Mouse (Mus musculus) frontal cortex, postnatal 14 days (tissue): ENCODE results near the gene Olfr522.
"Not testable (repeated sequence)": the region's sequence is repeated elsewhere in the genome, so short reads cannot be mapped to it uniquely, and the experiment has no call there.

Experiments used
- DNase-seq, 2 experiments: peaks; one replicate each; pipeline ENCODE4 v3.0.0; 2022; ENCODE audit warnings: low spot score in 2 of 2

The Olfr522 gene

DNA sequence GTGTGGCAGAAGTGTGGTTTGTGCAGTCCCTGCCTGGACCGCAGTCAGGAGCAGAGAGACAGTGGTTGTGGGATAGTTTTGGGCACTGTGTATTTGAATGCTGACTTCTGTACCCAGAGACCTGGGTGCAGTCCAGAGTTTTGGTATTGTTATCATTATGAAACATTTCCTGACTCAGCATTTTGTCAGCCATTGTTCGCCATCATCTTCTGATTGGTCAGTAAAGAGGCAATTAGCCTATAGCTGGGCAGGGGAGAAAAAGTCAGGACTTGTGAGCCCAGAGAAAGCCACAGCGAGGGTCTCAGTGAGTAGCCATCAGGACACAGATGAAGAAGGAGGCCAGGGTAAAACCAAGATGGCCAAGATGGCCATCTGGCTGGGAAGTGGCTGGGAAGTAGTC lies 4.2 kb downstream of the Olfr522 start:
- DNase-seq, result no peak

DNA sequence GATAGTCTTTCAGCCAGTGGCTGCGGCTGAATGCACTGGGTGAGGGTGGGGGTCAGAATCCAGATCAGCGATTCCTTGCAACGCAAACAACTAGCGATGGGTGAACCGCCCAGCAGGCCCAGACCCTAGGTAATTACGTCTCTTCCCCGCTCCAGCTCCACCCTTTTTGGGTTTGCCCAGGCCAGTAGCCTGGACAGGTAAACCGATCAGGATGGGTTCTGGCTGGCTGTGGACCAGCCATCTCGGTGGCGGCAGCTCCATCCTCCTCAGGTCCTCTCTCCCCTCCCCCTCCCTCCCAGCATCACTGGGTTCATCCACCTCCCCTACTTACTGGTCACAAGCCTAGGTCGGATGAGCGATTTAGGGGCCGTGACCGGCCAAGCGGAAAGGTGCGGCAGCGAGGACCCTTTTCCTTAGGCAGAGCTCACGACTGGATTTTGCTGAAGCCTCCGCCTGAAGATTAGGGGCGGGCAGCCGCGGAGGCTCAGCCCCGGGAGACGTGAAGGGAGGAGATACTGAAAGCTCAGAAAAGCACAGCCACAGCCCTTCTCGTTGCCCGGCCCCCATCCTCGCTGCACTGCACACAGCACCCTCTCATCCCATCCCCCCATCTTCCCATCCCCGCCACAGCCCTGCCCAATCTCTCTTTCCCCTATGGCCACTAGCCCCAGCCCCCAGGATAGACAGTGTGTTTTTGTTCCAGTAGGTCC lies 10.2 kb downstream of the Olfr522 start, which contains the start of gene Sprn:
TSS of gene Sprn (minus strand) at position 660 of the 710 bp plus-strand sequence.
- peak; percentile 65 to 69 for DNase-seq

GRCm38 (mm10) chr7:140153829-140154217 lies 10.7 kb downstream of the Olfr522 start:
- DNase-seq, result no peak

GRCm38 (mm10) chr7:140153383-140153782 lies 11.2 kb downstream of the Olfr522 start:
- DNase-seq, result peak in 1 of 2 experiments; percentile 50

DNA sequence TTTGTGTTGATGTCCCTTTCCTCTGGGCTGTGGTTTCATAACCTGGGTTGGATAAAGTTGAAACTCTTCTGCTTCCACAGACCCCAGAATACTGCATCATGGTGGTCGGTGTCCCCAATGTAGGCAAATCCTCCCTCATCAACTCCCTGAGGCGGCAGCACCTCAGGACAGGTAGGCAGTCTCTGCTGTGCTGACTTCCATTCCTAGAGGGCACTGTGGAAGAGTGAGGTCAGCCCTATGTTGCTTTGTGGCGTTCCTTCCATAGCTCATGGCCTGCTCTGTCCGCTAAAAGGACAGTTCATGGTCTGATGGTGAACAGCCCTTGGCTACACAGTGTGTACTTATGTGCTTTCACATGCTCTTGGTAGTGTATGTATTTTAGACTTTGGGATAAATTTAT lies 20.0 kb downstream of the Olfr522 start:
- DNase-seq, result no peak

GRCm38 (mm10) chr7:140141350-140141749 lies 23.2 kb downstream of the Olfr522 start:
- no peak for DNase-seq

DNA sequence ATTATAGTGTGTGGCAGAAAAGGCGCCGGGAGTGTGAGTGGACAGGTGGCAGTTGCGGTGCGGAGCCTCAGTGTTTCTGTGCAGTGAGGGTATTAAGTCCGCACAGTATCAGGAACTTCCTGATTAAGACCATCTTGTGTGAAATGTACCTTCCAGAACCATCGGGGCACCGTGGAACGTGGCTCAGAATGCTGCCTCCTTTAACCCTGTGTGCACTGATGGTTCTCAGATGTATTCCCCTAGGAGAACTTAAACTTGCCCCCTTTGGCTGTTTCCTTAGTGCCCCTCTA lies 26.6 kb downstream of the Olfr522 start:
- DNase-seq, result no peak

- peak; percentile 94 to 98 for DNase-seq
Measured at GRCm38 (mm10) chr7:140137135-140138020, 27.2 kb downstream of the Olfr522 start, which contains the start of gene Mtg1. Mtg1 (plus strand) TSS chr7:140137564.

DNA sequence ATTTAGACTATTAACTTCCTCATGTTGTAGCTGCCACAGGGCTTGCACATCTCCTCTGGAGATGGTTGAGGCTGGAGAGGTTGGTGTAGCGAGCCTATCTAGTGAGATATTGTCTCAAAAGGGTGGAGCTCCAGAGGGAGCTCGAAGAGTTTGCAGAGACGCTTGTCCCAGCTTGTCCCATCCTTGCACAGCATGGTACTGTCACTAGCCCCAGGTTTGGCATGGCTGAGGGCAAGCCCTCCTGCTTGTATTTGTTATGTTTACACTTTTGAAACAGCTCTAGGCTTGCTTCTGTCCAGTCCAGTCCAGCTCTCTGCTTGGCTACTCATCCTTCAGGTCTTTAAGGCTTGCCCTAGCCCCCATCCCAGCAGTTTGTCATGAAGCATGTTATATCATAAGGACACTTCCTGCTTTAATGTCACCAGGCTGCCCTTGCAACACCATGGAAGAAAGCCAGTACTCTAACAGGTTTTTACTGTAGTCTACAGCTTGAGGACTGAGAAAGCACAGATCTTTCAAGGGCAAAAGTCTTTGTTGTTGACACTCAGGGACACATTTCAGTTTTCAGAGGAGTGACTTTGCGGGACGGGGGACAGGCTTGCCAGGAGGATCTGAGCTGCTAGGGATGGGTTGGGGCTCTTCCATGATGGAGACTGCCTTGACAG lies 29.3 kb downstream of the Olfr522 start:
- no peak for DNase-seq

- DNase-seq, result not testable (repeated sequence)
Measured at GRCm38 (mm10) chr7:140134033-140134432, 30.5 kb downstream of the Olfr522 start.

DNA sequence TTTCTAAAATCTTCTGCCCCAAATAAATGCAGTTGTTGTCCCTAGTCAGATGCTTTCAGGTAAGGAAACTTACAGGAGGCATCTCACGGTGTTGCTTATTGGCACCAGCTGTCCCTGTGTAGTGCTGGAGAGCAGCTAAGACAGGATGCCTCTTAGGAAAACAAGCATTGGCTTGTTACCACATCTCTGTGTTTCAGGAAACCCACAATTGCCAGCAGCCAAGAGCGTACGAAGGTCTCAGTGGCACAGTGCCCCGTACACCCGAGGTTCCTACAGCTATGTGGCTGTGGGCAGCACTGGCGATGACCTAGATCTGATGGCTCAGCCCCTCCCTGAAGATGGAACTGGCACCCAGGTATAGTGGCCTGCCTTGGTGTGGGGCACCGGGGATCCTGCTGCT lies 32.4 kb downstream of the Olfr522 start:
- DNase-seq, result not testable (repeated sequence)

GRCm38 (mm10) chr7:140127911-140128310 lies 36.7 kb downstream of the Olfr522 start:
- no peak for DNase-seq

GRCm38 (mm10) chr7:140126934-140127333 lies 37.6 kb downstream of the Olfr522 start:
- DNase-seq, result no peak

- DNase-seq, result no peak
Measured at GRCm38 (mm10) chr7:140126022-140126350, 38.6 kb downstream of the Olfr522 start.

- DNase-seq, result peak; percentile 80 to 82
Measured at GRCm38 (mm10) chr7:140125278-140126021, 39.1 kb downstream of the Olfr522 start.

DNA sequence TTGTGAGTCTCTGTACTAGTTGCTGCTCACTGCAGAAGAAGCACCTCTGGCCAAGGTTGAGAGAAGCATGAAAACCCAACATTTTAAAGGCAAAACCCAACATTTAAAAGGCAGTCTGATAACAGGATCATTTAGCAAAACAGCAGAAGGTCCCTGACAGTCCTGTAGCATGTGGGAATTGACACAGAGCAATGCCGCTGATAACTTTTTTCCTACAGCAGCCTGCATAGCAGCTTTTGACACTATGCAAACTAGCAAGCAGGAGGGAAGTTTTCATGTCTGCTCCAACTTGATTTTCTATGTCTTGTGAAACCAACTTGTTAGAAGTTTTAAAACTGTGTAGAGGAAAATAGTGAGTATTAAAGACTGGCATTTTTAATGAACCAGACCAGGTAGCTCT lies 40.2 kb downstream of the Olfr522 start:
- DNase-seq, result no peak

DNA sequence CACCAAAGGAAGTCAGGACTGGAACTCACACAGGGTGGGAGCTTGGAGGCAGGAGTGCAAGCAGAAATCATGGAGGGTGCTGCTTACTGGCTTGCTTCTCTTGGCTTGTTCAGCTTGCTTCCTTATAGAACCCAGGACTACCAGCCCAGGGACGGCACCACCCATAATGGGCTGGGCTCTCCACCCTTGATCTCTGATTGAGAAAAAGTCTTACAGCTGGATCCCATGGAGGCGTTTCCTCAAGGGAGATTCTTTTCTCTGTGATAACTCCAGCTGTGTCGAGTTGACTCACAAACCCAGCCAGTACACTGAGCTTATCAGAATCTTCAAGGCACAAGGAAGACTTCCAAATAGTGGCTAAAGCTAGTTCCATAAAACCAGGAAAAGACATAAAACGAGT lies 41.8 kb downstream of the Olfr522 start:
- DNase-seq, result no peak

DNA sequence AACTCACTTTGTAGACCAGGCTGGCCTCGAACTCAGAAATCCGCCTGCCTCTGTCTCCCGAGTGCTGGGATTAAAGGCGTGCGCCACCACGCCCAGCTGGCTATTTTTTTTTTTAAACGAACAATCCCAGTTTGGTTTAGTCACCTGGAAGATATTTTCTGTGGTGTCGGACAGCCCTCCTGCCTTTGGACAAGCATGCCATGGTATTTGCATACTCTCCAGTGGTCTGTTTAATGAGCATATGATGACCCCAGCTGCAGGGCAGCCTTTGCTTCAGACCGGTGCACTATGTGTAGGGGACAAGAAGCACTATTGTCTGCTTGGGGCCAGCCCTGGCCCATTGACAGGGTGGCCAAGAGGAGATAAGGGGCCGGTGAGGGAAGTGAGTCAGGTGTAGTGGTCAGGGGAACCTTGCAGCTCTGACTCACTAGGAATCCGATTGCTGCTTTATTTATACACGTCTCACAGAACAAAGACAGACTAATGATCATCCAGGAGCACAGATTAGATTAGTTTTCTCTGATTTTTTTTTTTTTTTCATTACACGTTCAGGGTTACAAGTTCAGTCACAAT lies 43.1 kb downstream of the Olfr522 start:
- DNase-seq, result no peak

GRCm38 (mm10) chr7:140120484-140120883 lies 44.1 kb downstream of the Olfr522 start:
- no peak for DNase-seq

DNA sequence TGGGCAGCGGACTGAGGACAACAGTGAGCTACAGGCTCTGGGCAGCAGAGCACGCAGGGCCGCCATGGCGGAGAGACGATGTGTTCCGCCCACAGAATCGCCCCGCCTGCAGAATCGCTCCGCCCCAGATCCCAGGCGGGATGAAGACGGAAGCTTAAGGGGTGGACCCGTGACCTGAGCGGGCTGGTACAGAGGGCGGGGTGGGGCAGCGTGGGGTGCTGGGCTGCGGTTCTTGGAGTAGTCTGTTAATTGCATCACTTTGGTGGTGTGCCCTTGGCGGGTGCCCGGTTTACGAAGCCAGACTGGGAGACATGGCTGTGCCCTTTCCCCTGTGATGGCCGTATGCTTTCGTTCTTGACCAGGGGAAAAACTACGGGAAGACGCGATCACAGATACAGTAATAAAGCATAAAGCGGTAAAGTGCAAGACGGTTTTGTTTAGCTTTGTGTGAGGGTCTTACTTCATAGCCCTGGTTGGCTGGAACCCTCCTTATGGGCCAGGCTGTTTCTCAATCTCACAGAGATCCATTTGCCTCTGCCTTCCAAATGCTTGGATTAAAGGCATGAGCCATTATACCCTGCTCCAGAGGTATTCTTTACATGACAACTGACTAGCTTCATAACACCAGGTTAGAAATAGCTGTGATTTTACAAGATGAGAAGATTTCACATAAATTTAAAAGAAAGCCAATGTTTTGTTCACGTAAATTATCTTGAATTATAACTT lies 48.1 kb downstream of the Olfr522 start, which contains the start of gene Echs1:
TSS of gene Echs1 (minus strand) at position 148 of the 726 bp plus-strand sequence.
- DNase-seq, result peak; percentile 76 to 79
